Mouse (Mus musculus) fat pad, adult 2 months (tissue): ENCODE data around the gene Ptdss2.

Experiments
- DNase-seq: peaks from one replicate; pipeline ENCODE4 v3.0.0-alpha.2; 2011; ENCODE audit warnings: low read depth, low spot score; ENCODE audit errors: extremely low read depth

Gene Ptdss2

DNA sequence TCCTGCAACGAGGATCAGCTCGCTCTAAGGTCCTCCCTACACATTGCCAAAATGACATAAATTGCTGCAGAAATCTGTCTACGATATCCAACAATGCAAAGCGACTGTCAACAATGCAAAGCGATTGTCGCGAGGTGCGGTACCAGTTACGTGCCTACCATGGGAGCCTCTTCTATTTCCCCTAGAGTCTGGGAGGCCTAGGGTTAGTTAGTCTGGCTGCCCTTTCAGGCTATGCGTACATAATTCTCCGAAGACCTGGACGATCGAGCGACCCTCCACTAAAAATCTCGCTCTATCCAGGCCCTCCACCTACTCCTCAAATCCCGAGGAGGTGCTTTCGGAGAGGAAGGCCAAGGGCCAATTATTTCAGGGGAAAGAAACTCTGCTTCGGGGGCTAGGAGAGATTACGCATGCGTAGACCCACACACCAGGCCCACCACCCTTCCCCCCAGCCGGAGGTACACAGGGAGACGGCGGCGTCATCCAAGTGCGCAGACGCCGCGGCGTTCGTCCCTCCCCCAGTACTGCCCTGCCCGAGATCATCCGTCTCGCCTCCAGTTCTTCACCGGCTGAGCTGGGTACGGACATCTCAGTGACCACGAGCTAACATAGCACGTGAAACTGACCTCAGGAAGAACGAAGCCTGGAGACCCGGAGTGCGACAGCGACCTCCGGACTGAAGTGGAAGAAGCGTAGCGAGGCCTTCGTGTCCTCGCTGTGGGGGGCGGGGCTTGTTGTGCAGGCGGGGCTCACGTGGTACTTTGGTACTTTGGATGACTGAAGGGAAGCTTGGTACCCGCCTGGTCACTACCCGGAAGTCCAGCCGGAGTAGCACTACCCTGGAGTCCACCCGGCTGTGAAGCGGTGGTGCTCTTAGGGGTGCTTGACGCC, 50.2 kb downstream of the Ptdss2 start, which contains the start of gene Rnh1:
Rnh1 (minus strand) TSS at position 742 of the 891 bp plus-strand sequence.
- DNase-seq: no peak

DNA sequence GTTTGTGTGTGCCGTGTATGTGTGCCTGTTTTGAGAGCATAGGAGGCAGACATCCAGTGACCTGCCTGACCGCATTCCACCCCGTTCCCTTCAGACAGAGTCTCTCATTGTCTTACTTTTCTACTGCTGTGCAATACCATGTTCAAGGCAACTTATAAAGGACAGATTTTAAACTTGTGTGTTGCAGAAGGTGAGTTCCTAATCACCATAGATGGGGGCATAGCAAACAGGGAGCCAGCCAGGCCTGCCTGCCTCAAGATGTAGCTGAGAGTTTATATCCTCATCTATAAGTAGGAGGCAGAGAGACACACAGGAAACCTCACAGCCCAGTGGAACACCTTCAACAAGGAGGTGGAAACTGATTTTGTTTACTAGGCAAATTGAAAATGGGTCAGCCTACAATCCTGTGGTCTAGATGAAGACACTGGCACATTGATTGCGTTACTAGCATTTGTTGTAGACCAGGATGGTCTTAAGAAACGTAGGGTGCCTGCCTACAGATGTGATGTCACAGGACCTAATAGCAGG, 51.2 kb downstream of the Ptdss2 start:
- DNase-seq: no peak

DNA sequence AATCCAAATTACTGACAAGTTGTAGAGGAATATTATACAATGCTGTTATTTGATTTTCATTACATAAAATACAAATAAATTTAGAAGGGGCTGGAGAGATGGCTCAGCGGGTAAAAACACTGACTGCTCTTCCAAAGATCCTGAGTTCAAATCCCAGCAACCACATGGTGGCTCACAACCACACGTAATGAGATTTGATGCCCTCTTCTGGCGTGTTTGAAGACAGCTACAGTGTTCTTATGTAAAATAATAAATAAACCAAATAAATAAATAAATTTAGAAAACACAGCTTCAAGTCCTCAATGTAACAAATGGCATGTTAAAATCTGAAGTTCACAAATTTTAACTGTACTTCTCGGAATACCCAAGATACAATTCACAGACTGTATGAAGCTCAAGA, 52.9 kb downstream of the Ptdss2 start:
- DNase-seq: no peak

DNA sequence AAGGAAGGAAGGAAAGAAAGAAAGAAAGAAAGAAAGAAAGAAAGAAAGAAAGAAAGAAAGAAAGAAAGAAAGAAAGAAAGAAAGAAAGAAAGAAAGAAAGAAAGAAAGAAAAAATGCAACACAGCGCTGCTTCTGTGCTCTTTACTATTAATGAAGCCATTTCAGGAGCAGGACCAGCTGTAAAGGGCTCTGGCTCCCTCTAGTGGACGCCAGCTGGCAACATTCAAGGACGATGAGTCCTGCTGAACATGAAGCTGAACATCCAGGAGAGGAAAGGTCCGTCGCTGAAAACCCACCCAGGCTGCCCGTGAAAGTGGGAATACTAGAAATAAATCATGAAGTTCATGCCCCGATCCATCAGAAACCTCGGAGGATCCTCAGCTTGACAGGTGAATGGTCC, 54.0 kb downstream of the Ptdss2 start:
- DNase-seq: no peak

DNA sequence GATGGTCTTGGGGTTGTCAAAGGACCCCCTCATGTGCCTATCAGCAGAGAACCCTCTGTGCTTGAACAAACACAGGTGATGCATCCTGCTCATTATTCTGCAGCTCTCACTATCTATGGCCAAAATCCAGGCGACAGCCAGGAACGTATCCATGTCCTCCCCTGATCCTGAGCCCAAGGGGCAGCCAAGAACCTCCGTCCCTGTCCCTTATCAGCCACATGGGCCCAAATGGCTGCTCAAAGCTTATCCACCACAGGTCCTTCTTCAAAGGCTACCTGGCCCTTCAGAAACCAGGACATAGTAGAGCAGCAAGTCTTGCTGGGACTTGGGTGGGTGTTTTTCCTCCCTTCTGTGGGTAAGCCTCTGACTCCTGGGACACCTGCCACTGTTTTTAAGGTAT, 66.0 kb downstream of the Ptdss2 start:
- no peak for DNase-seq

DNA sequence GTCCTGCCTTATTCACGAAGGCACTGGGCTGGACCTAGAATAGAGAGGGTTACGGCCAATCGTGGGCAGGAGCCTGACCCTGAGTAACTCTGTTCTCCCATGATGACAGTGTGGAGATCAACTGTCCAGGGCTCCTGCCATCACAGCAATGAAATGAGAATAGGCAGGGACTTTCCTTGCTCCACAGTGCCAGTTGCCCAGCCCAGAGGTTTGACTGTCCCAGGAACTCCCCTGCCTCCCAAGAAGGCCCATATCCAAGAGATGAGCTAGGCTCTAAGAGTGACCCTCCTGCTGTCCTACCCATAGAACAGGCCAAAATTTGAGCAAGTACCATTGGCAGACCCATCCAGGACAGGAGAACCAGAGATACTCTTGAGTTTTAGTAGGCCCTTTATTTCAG, 66.6 kb downstream of the Ptdss2 start:
- DNase-seq: no peak

DNA sequence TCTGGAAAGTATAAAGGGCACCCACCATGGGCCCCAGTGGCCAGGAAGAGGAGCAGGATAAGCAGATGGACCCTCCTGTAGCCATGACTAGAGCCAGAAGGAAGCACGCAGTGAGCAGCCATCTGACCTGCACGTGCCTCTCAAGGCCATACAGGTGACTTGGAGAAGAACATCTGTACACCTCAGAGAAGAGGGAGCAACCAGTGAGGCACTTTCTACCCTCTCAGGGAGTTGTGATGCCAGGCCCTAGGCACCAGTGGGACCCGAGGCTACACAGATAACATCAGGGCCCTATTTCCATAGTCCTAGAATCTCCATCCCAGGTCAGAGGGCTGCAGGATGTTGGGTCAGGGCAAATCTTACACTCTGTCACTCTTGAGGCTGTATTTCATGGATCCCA, 68.0 kb downstream of the Ptdss2 start:
- no peak for DNase-seq

DNA sequence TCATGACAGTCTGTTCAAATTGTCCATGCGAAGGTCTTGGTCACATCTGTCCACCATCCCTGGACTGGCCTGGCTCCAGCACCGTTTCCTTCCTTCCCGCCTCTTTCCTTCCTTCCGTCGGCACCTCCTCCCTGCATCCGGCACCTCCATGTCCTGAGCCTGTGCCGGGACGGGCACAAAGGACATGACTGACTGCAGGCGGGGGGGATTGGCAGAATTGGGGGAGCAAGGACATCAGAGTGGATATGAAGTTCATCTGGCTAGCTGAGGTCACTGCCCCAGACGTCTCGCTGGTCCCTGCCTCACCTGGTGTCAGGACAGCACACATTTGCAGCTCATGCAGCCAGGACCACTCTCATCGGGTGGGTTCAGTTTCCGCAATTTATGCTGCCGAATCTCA, 68.9 kb downstream of the Ptdss2 start:
- DNase-seq: no peak

DNA sequence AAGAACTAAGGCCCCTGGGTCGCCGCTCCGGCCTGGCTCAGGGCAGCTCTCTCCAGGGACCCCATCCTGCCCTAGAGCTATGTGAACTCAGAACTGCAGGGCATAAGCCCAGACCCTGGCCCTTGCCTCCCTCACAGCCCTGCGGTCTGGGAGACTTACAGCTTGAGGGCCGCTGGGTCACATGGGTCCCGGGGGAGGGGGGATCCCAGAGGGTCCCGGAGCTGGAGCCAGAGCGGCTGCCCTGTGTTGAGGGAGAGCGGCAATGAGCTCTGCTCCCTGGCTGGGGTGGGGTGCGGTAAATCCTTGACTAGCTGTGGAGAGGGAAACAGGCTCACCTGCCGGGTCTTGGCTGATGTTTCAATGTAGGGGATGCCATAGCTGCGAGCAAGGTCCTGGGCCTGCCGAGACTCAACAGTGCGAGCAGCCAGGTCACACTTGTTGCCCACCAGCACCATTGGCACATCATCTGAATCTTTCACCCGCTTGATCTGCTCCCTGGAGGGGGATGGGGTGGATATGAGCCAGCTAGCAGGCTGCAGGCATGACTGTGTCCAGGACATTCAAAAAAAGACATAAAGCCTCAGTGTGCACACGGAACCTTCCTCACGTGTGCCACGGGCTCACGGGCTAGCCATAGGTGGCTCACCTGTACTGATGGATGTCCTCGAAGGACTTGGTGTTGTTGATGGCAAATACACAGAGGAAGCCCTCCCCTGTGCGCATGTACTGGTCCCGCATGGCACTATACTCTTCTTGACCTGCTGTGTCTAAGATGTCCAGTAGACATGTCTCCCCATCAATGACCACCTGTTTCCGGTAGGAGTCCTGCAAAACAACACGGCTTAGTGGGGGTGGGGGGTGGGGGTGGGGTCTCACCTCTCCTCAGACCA, 69.9 kb downstream of the Ptdss2 start:
- DNase-seq: no peak

DNA sequence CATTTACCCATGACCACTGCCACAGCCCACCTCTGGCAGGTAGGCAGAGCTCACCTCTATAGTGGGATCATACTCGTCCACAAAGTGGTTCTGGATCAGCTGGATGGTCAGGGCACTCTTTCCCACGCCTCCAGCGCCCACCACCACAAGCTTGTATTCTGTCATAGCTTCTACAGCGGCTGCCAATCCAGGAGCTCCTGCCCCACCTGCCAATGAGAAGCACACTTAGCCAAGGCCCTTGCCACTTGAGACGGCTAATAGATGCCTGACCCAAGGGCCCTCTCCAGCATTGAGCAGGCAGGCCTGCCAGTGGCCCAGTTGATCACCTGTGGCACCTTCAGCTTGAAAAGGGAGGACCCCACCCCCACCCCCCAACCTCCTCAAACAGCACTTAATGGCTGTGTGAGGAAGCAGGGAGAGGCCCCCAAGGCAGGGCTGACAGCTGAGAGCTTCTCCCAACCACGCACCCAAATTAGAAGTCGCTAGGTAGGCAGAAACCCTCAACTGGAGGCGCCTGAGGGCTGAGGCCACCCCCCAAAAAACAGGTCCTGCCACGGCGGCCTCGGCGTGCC, 70.7 kb downstream of the Ptdss2 start:
- no peak for DNase-seq

DNA sequence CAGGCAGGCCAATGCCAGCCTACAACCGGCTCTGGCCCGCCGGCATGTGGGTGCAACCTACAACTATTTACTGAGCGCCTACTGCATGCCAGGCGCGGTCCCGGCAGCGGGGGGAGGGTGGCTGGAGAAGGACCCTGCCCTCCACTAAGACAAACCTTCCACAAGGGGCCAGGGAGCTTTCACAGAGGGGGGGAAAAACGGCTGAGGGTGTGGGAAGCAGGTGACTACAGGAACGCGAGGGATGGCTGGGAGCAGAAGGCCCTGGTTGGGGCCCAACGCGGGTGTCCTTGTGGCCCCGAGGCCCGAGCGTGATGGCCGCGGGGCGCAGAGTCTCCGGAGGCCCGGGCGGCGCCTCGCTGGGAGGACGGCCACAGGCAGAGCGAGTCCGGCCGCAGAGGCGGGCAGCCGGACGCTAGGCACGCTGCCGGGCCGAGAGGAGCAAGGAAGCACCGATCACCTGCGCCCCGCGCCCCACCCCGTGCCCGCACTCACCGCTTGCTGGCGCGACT, 71.2 kb downstream of the Ptdss2 start:
- DNase-seq: no peak

DNA sequence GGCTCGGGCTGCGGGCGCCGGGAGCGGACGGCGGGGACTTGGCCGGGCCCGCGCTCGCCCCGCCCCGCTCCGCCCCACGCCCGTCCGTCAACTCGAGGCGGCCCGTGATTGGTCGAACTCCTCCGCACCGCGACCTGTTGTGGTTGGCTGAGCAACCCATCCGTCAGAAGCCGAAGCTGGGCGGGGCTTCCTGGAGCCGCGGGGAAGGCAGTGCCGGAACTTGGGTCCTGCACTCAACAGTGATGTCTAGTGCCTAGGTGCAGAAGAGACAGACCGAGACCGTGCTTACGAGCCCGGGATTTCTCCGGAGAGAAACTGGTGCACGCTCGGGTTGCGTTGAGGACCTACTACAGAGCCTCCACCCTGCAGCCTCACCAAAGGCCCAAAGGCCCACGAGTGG, 71.8 kb downstream of the Ptdss2 start, which contains the start of the genes Hras and Lrrc56:
Hras (minus strand) TSS at position 58 of the 400 bp plus-strand sequence.
Lrrc56 (plus strand) TSS at position 210 of the 400 bp plus-strand sequence.
- DNase-seq: no peak

DNA sequence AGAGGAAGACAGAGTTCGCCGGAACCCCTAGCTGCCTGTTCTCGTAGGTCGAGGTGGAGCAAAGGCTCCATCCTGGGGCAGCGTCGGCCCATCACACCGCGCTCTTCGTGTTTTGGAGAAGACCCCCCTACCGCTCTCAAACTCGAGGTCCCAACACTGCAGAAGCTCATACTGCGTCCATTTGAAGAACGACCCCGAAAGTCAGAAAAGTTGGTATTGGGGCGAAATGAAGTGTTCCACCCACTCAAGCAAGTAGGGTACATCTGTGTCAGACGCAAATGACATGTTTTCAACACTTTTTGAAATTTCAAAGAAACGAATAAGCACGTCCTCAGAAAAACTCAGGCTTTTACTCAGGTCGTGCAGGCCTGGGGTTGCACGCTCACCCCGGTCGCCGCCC, 72.2 kb downstream of the Ptdss2 start:
- DNase-seq: no peak

DNA sequence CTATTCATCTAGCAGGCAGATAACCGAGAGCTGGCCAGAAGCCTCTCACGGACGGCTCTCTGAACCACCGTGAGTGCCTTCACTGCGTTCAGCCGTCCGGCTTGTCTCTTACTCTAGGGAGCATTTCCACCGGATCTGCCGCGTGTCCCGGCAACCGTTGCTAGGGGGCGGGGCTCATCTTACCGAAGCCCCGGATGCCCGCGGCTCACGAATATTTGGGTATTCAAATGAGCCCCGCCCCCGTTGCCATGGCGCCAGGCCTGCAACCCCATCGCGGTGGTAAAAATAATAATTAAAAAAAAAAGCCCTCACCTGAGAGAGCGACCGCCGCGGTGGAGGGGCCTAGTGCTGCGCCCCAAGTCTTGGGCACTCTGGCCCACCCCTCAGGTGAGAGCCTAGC, 72.6 kb downstream of the Ptdss2 start:
- DNase-seq: no peak

DNA sequence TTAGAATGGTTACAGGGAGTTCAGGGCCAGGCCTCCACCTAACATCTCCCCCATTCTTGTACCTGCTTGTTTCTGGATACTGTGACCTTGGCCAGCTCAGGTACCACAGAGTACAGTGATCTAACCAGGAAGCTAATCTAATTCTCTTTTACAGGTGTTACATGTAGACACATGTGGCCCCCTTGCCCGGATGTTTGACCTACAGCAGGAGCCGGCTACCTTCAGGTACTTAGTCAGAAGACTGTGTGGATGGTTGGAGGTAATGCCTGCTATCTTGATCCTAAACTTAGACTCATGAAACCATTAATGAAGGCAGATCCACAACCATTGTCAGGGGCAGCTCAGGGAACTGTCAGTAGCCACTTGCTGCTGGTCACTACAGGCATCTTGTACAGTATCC, 73.6 kb downstream of the Ptdss2 start:
- no peak for DNase-seq

DNA sequence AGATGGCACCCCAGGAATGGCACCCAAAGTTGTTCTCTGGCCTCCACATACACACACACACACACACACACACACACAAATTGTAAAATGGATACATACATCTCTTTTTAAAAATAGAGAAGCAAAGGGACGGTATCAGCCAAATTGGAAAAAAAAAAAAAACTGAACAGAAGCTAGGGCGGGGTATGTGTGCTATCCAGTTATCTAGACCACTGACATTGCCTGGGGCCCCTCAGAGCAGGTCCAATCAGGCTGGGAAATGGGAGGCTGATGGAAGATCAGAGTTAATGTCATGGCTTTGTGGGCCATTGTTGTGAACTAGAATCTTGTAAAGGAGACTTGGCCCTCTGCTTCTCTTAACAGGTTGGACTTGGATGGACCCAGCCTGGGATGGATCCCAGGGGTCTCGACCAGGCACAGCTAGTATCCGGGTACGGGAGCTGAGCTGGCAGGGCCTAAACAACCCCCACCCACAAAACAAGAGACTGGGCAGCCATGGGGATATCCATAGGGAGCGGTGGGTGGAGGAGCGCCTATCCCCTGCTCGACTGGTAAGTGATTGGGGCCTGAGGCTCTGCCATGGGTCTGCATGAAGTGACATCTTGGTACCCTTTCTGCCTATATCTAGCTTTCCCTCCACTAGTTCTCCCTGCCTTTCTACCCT, 74.6 kb downstream of the Ptdss2 start:
- DNase-seq: no peak

DNA sequence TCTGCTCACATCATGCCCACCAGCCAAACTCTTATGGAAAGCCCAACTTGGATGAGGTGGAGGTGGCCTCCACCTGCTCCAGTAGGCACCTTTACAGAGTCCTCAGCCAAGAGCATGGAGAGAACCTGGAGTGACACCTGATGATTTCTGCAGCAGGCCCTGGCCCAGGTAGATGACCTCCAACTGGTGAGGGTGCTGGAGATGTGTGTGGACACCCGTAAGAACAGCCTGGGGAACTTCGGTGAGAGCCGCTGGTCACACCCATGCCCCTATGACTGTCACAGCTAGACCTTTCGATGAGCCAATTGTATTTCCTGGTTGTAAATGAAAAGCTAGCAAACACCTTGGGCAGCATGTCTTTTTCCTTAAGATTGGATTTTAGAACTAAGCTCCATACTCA, 75.9 kb downstream of the Ptdss2 start:
- no peak for DNase-seq

DNA sequence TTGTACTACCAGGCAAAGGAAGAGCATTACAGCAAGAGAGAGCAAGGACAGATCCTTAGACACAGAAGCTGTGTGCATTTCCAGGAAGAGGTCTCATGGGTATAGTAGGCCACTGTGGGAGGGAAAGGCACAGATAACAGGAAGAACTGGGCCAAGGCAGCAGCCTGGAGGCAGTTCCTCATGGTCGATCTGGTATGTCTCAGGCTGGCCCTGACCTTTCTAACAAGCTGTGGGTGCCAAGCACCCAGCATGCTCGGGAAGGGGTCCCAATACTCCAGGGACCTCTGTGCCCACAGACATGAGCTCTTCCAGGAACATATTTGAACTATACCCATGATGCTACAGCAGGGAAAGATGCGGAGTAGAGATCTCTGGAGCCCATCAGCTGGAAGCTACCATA, 82.4 kb downstream of the Ptdss2 start:
- no peak for DNase-seq

DNA sequence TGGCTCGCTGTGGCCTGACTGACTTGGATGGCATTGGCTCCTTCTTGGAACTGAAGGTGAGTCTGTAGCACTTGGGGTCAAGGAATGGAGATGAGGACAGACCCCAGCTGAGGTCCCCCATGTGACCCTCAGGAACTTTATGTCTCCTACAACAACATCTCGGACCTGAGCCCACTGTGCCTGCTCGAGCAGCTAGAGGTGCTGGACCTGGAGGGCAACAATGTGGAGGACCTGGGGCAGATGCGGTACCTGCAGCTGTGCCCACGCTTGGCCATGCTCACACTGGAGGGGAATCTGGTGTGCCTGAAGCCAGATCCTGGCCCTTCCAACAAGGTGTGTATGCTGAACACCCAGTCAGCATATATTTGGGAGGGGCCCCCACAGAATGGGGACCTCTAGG, 83.3 kb downstream of the Ptdss2 start:
- DNase-seq: no peak

DNA sequence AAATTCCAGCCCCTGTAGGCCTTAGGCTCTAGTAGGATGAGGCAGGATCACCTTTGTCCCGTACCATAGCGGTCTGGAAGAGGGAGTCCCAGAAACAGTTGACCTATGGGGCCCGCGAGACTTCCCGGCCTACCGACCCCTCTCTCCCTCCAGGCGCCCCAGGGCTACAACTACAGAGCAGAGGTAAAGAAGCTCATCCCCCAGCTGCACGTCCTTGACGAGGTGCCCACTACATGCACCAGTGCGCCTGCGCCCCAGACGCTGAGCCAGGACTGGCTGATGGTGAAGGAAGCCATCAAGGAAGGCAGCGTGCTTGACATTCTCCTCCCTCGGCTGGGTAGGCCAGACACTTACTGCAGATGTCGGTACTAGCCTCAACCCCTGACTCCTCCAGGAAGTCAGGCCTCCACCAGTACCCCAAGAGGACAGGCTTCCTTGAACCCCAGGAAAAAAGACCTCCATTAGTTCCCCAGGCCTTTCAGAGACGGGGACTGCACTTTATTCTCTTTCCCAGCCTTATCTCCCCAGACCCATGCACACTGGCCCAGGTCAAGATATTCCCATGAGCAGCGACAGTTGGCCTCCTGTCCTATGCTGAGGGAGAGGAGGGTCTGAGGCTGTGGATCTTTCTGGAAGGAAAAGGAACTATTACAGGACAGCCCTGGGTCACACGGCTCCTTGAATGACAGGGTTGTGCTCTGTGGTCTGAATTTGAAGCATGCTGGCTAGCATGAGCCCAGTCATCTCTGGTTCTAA, 84.2 kb downstream of the Ptdss2 start:
- no peak for DNase-seq
